Mouse (Mus musculus): ENCODE measurements around the gene Mrpl12. TPM values are rescaled to one million over a fixed set of nuclear protein-coding genes. Genes with fewer than 3 reads are reported as not detected.

Gene Mrpl12
- polyA plus RNA-seq, 1 experiment from 2014 or later, result 113 TPM

- H3K4me3 ChIP-seq (replicated peaks; ENCODE audit: low read depth, low read length), result no peak overlapping the region
- 89% methylated on average over 5 of the region's 5 CpGs for WGBS
- H3K27ac ChIP-seq (replicated peaks; ENCODE audit: low read depth, low read length), result no peak overlapping the region
- H3K9me3 ChIP-seq (ENCODE audit: control insufficient read depth, low read length), result no peaks in the 10 kb centered on the region
- ATAC-seq (ENCODE audit: low FRiP score, low TSS enrichment), result no peak
- H3K4me1 ChIP-seq (ENCODE audit: control insufficient read depth, insufficient read depth, low read length), result peaks cover 20% of the 10 kb centered on the region
- no peaks in the 10 kb centered on the region for H3K27me3 ChIP-seq (ENCODE audit: control insufficient read depth, insufficient read depth, low read length)
- no peak overlapping the region for H3K4me2 ChIP-seq (ENCODE audit: low read length)
- no peak for DNase-seq
- peaks cover 52% of the 10 kb centered on the region for H3K36me3 ChIP-seq (ENCODE audit: control insufficient read depth, insufficient read depth, low read length)
- H3K9ac ChIP-seq (replicated peaks; ENCODE audit: low read length), result no peak overlapping the region
Measured at GRCm38 (mm10) chr11:120464365-120464764, 20.0 kb upstream of the Mrpl12 start.

DNA sequence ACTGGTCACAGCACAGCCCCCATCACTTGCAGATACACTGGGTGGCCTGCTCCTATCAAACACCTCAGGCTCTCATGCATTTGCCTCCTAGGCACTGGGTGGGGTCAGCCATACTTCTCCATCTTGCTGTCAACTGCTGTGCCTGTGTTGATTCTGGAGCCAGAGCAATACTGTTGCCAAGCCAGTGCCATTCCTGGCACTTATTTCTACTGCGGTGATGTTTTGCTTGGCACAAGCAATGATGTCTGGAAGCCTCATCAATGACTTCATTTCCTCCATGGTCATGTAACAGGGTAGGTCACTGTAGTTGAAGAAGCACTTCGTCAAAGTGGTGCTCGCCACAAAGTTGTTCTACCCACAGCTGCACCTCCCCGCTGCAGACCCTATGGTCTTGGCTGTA lies 18.9 kb upstream of the Mrpl12 start:
- WGBS, result 93% methylated on average over 4 of the region's 4 CpGs
- Histone ChIP-seq H3K4me3 (replicated peaks; ENCODE audit: low read depth, low read length) (no peak overlapping the region), H3K27me3 (ENCODE audit: control insufficient read depth, insufficient read depth, low read length) (no peaks in the 10 kb centered on the region), H3K27ac (replicated peaks; ENCODE audit: low read depth, low read length) (no peak overlapping the region), H3K36me3 (ENCODE audit: control insufficient read depth, insufficient read depth, low read length) (peaks cover 60% of the 10 kb centered on the region), H3K4me1 (ENCODE audit: control insufficient read depth, insufficient read depth, low read length) (peaks cover 20% of the 10 kb centered on the region), H3K9me3 (ENCODE audit: control insufficient read depth, low read length) (no peaks in the 10 kb centered on the region), H3K9ac (replicated peaks; ENCODE audit: low read length) (no peak overlapping the region), H3K4me2 (ENCODE audit: low read length) (no peak overlapping the region)
- ATAC-seq (ENCODE audit: low FRiP score, low TSS enrichment), result no peak
- no peak for DNase-seq

DNA sequence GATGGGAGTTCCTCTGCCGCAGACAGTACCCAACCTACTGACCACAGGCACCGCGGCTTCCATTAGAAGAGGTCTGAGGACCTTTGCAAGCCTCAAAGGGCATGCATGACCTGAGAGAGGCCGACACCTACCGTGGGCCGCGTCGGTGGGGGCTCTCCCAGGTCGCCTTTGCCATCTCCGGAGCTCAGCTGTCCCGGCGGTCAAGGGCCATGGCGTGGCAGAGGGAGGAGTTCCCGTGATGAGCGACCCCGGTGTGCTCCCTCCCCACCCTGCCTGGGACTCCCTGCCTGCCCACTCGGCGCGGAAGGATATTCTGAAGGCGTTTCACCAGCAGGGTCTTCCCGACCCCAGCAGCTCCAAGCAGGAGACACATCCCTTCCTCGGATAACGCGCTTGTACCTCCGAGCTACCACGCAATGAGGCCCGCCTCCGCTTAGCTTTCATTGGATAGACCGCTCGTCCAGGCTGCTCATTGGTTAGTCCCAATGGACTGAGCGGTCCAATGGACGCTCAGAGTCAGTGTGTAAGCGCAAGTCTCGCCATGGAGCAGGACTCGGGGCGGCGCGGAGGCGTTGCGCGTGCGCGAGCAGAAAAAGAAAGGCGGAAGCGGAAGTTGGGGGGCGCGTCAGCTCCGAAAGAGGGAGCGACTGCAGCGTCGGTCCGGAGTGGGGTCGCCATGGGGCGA lies 17.2 kb upstream of the Mrpl12 start, which contains the start of gene Arl16:
Arl16 (minus strand) TSS at position 557 of the 685 bp plus-strand sequence.
- DNase-seq (peak; percentile 99), ATAC-seq (ENCODE audit: low FRiP score, low TSS enrichment) (peak; percentile 100)
- Histone ChIP-seq H3K4me2 (ENCODE audit: low read length) (peak within 1 kb of the TSS; percentile 96), H3K4me1 (ENCODE audit: control insufficient read depth, insufficient read depth, low read length) (peaks cover 20% of the 10 kb centered on the region), H3K27ac (replicated peaks; ENCODE audit: low read depth, low read length) (peak within 1 kb of the TSS; percentile 82), H3K36me3 (ENCODE audit: control insufficient read depth, insufficient read depth, low read length) (peaks cover 60% of the 10 kb centered on the region), H3K4me3 (replicated peaks; ENCODE audit: low read depth, low read length) (peak within 1 kb of the TSS; percentile 71), H3K27me3 (ENCODE audit: control insufficient read depth, insufficient read depth, low read length) (no peaks in the 10 kb centered on the region), H3K9ac (replicated peaks; ENCODE audit: low read length) (peak within 1 kb of the TSS; percentile 85), H3K9me3 (ENCODE audit: control insufficient read depth, low read length) (no peaks in the 10 kb centered on the region)
- WGBS, result under 1% methylated on average over 54 of the region's 54 CpGs

GRCm38 (mm10) chr11:120467736-120468092 lies 16.7 kb upstream of the Mrpl12 start:
- Histone ChIP-seq H3K4me2 (ENCODE audit: low read length) (peak overlapping the region; percentile 88), H3K4me3 (replicated peaks; ENCODE audit: low read depth, low read length) (peak overlapping the region; percentile 71), H3K27me3 (ENCODE audit: control insufficient read depth, insufficient read depth, low read length) (no peaks in the 10 kb centered on the region), H3K9ac (replicated peaks; ENCODE audit: low read length) (peak overlapping the region; percentile 75), H3K36me3 (ENCODE audit: control insufficient read depth, insufficient read depth, low read length) (peaks cover 60% of the 10 kb centered on the region), H3K27ac (replicated peaks; ENCODE audit: low read depth, low read length) (peak overlapping the region; percentile 66), H3K4me1 (ENCODE audit: control insufficient read depth, insufficient read depth, low read length) (peaks cover 20% of the 10 kb centered on the region), H3K9me3 (ENCODE audit: control insufficient read depth, low read length) (no peaks in the 10 kb centered on the region)
- DNase-seq, result no peak
- under 1% methylated on average over 33 of the region's 33 CpGs for WGBS
- ATAC-seq (ENCODE audit: low FRiP score, low TSS enrichment), result peak; percentile 61; the same call in 1 of the 2 replicates

GRCm38 (mm10) chr11:120472052-120472451 lies 12.4 kb upstream of the Mrpl12 start:
- Histone ChIP-seq H3K27ac (replicated peaks; ENCODE audit: low read depth, low read length) (no peak overlapping the region), H3K9ac (replicated peaks; ENCODE audit: low read length) (no peak overlapping the region), H3K4me2 (ENCODE audit: low read length) (no peak overlapping the region), H3K9me3 (ENCODE audit: control insufficient read depth, low read length) (no peaks in the 10 kb centered on the region), H3K27me3 (ENCODE audit: control insufficient read depth, insufficient read depth, low read length) (no peaks in the 10 kb centered on the region), H3K36me3 (ENCODE audit: control insufficient read depth, insufficient read depth, low read length) (peaks cover 77% of the 10 kb centered on the region), H3K4me1 (ENCODE audit: control insufficient read depth, insufficient read depth, low read length) (peaks cover 10% of the 10 kb centered on the region), H3K4me3 (replicated peaks; ENCODE audit: low read depth, low read length) (no peak overlapping the region)
- no peak for ATAC-seq (ENCODE audit: low FRiP score, low TSS enrichment)
- no peak for DNase-seq
- WGBS, result 98% methylated on average over 6 of the region's 6 CpGs

DNA sequence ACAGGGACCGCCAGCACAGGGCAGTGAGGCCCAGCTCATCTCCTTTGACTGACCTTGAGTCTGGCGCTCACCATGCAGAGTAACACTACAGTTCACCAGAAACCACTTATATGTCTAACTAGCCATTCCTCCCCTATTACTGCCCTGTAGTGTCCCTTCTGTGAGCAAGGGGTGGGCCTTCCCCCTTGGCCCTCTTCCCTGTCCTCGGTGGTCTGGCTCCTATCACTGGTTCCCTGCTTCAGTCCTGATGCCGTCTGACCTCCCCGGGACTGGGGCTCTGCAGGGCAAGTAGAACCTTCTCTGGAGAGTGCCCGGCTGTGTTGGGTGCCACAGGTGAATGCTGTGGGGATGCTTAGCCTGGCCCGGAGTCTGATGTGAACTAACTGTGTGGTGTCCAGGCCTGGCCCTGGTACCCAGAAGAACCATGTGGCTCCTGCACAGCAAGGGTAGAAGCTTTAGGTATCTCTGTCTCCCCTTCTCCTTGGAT lies 922 bp upstream of the Mrpl12 start:
- Histone ChIP-seq H3K36me3 (ENCODE audit: control insufficient read depth, insufficient read depth, low read length) (peaks cover 76% of the 10 kb centered on the region), H3K4me3 (replicated peaks; ENCODE audit: low read depth, low read length) (peak overlapping the region; percentile 98), H3K27me3 (ENCODE audit: control insufficient read depth, insufficient read depth, low read length) (no peaks in the 10 kb centered on the region), H3K4me2 (ENCODE audit: low read length) (peak overlapping the region; percentile 92), H3K27ac (replicated peaks; ENCODE audit: low read depth, low read length) (peak overlapping the region; percentile 92; the same call in 1 of the 2 replicates), H3K4me1 (ENCODE audit: control insufficient read depth, insufficient read depth, low read length) (peaks cover 17% of the 10 kb centered on the region), H3K9me3 (ENCODE audit: control insufficient read depth, low read length) (no peaks in the 10 kb centered on the region), H3K9ac (replicated peaks; ENCODE audit: low read length) (peak overlapping the region; percentile 84; the same call in 1 of the 2 replicates)
- ATAC-seq (ENCODE audit: low FRiP score, low TSS enrichment) (no peak), DNase-seq (no peak)
- WGBS, result 90% methylated on average over 7 of the region's 7 CpGs

DNA sequence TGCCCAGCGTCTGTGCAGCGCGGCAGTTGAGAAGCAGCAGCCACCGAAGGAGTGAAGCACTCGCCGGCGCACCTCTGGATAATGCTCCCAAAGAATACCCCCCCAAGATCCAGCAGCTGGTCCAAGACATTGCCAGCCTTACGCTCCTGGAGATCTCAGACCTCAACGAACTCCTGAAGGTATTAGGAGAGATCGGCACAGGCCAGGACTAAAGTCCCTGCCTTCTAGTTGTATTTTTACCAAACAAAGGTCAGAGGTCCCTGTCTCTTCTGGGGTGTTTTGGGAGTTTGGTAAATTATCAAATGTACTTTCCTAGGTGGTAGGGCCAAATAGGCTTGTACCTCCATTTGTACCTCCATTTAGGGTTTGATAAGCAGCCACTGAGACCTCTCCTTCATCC lies 838 bp downstream of the Mrpl12 start:
- Histone ChIP-seq H3K9me3 (ENCODE audit: control insufficient read depth, low read length) (no peaks in the 10 kb centered on the region), H3K4me2 (ENCODE audit: low read length) (peak overlapping the region; percentile 92), H3K27ac (replicated peaks; ENCODE audit: low read depth, low read length) (0 out of 2 replicates have a peak overlapping the region, but pooled peaks have one; percentile 92), H3K27me3 (ENCODE audit: control insufficient read depth, insufficient read depth, low read length) (no peaks in the 10 kb centered on the region), H3K4me1 (ENCODE audit: control insufficient read depth, insufficient read depth, low read length) (peaks cover 17% of the 10 kb centered on the region), H3K4me3 (replicated peaks; ENCODE audit: low read depth, low read length) (peak overlapping the region; percentile 98), H3K36me3 (ENCODE audit: control insufficient read depth, insufficient read depth, low read length) (peaks cover 66% of the 10 kb centered on the region), H3K9ac (replicated peaks; ENCODE audit: low read length) (peak overlapping the region; percentile 84)
- 11% methylated on average over 10 of the region's 10 CpGs for WGBS
- DNase-seq, result no peak
- ATAC-seq (ENCODE audit: low FRiP score, low TSS enrichment), result no peak

GRCm38 (mm10) chr11:120488516-120488915 lies 4.1 kb downstream of the Mrpl12 start:
- 75% methylated on average over 4 of the region's 4 CpGs for WGBS
- H3K4me2 ChIP-seq (ENCODE audit: low read length), result no peak overlapping the region
- no peaks in the 10 kb centered on the region for H3K9me3 ChIP-seq (ENCODE audit: control insufficient read depth, low read length)
- H3K27ac ChIP-seq (replicated peaks; ENCODE audit: low read depth, low read length), result no peak overlapping the region
- H3K27me3 ChIP-seq (ENCODE audit: control insufficient read depth, insufficient read depth, low read length), result no peaks in the 10 kb centered on the region
- no peak for DNase-seq
- peaks cover 33% of the 10 kb centered on the region for H3K4me1 ChIP-seq (ENCODE audit: control insufficient read depth, insufficient read depth, low read length)
- no peak overlapping the region for H3K9ac ChIP-seq (replicated peaks; ENCODE audit: low read length)
- ATAC-seq (ENCODE audit: low FRiP score, low TSS enrichment), result no peak
- no peak overlapping the region for H3K4me3 ChIP-seq (replicated peaks; ENCODE audit: low read depth, low read length)
- peaks cover 35% of the 10 kb centered on the region for H3K36me3 ChIP-seq (ENCODE audit: control insufficient read depth, insufficient read depth, low read length)

Data from midbrain, embryonic 14.5 days (tissue).